Mouse (Mus musculus): ENCODE results near the gene Tifab. TPM values are rescaled to one million over a fixed set of nuclear protein-coding genes. Genes with fewer than 3 reads are reported as not detected.

The Tifab gene
- polyA plus RNA-seq, 1 experiment from 2014 or later = 1.3 TPM

DNA sequence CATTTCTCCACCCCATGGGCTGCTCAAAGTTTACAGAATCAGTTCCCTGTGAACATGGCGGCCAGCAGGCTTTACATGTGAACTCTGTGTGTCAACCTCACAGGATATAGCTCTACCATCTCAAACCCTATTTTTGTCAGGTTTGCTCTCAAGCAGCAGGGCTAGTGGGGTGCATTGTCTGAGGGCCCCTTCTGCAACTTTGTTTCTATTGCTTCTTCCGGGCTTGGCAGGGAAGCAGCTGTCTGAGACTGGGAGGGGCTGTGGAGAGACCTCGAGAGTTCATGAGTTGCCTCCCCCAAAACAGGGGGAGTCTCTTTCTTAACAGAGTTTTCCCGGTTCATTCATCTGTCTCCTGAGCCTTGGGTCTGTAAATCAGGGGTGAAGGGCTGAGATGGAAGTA is 2.8 kb downstream of the Tifab start:
- no peak for ATAC-seq (ENCODE audit: insufficient number of reproducible peaks, insufficient read depth, low FRiP score, low TSS enrichment, low read depth)

DNA sequence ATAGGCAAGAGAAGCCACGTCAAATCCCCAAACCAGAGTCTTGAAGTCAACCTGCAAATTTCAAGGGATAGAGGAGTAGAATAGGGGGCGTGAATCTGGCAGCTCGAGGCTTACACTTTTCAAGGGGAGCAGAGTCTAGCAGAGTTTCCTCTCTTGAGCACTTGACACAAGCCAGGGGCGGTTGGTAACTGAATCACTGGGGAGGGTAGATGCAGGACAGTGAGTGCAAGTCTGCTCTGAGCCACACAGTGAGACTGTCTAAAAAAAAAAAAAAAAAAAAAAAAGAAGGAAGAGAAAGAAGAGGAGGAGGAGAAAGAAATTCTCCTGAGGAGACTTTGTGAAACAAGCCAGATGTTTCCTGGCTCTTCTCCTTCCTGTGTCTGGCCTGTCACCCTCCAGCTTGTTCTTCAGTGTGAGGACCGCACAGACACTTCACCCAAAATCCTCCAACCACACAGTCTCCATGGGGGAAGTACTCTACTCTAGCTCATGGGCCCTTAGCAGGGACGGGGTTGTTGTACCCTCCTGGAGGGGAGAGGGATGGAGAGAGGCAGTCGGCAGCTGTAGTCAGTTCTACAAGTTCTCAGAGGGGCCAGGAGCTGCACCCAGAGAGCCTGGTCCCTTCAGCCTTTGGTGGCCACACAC is 5.7 kb downstream of the Tifab start:
- peak overlapping the region; percentile 66 for H3K27ac ChIP-seq
- no peak overlapping the region for H3K4me3 ChIP-seq (replicated peaks)
- no peaks in the 10 kb centered on the region for H3K27me3 ChIP-seq
- H3K4me2 ChIP-seq = no peak overlapping the region
- H3K9me3 ChIP-seq = no peaks in the 10 kb centered on the region
- no peaks in the 10 kb centered on the region for H3K36me3 ChIP-seq
- 44% methylated on average over 7 of the region's 7 CpGs for WGBS
- ATAC-seq (ENCODE audit: insufficient number of reproducible peaks, insufficient read depth, low FRiP score, low TSS enrichment, low read depth) = no peak
- no peak overlapping the region; the same call in 1 of the 2 replicates for H3K9ac ChIP-seq (replicated peaks)
- H3K4me1 ChIP-seq (replicated peaks) = peaks cover 75% of the 10 kb centered on the region

More for the DNA sequence above, 2.8 kb downstream of the Tifab start:
- no peaks in the 10 kb centered on the region for H3K36me3 ChIP-seq
- H3K4me2 ChIP-seq = no peak overlapping the region
- H3K27ac ChIP-seq = peak overlapping the region; percentile 83
- no peak overlapping the region for H3K9ac ChIP-seq (replicated peaks)
- H3K4me3 ChIP-seq (replicated peaks) = no peak overlapping the region
- 53% methylated on average over 4 of the region's 4 CpGs for WGBS
- H3K9me3 ChIP-seq = no peaks in the 10 kb centered on the region
- H3K27me3 ChIP-seq = no peaks in the 10 kb centered on the region
- H3K4me1 ChIP-seq (replicated peaks) = peaks cover 50% of the 10 kb centered on the region

DNA sequence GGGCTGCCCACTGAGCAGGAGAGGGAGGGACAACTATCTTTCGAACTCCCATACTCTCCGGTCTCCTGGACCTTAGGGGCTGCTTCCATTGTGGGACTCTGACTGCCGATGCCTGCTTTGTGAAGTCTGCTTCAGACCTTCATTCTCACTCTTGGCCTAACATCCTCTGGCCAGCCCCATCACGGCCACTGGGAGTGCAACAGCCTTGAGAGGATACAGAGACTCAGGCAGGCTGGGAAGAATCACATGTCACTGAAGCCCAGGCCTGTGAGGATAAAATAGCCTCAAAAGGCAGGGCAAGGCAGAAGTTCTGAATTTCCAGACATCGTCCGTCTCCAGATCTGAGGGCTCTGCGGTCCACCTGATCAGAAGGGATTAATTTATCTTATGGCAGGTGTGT is 6.6 kb downstream of the Tifab start:
- Histone ChIP-seq H3K27me3 (no peaks in the 10 kb centered on the region), H3K9me3 (no peaks in the 10 kb centered on the region), H3K4me3 (replicated peaks) (no peak overlapping the region), H3K9ac (replicated peaks) (no peak overlapping the region), H3K4me2 (no peak overlapping the region), H3K4me1 (replicated peaks) (peaks cover 83% of the 10 kb centered on the region), H3K27ac (peak overlapping the region; percentile 96; the same call in 1 of the 2 replicates), H3K36me3 (no peaks in the 10 kb centered on the region)
- ATAC-seq (ENCODE audit: insufficient number of reproducible peaks, insufficient read depth, low FRiP score, low TSS enrichment, low read depth) = no peak
- WGBS = 83% methylated on average over 7 of the region's 7 CpGs

GRCm38 (mm10) chr13:56168403-56168781 is 10.3 kb downstream of the Tifab start:
- no peak overlapping the region for H3K4me3 ChIP-seq (replicated peaks)
- peak overlapping the region; percentile 37 for H3K4me2 ChIP-seq
- no peaks in the 10 kb centered on the region for H3K36me3 ChIP-seq
- H3K9me3 ChIP-seq = no peaks in the 10 kb centered on the region
- peaks cover 90% of the 10 kb centered on the region for H3K4me1 ChIP-seq (replicated peaks)
- H3K27ac ChIP-seq = peak overlapping the region; percentile 96
- peak overlapping the region; percentile 31; the same call in 1 of the 2 replicates for H3K9ac ChIP-seq (replicated peaks)
- peak; percentile 58; the same call in 1 of the 2 replicates for ATAC-seq (ENCODE audit: insufficient number of reproducible peaks, insufficient read depth, low FRiP score, low TSS enrichment, low read depth)
- 24% methylated on average over 3 of the region's 3 CpGs for WGBS
- H3K27me3 ChIP-seq = no peaks in the 10 kb centered on the region

- Histone ChIP-seq H3K4me3 (replicated peaks) (no peak overlapping the region), H3K4me1 (replicated peaks) (peaks cover 91% of the 10 kb centered on the region), H3K4me2 (peak overlapping the region; percentile 37), H3K27ac (peak overlapping the region; percentile 96), H3K9ac (replicated peaks) (no peak overlapping the region), H3K27me3 (no peaks in the 10 kb centered on the region), H3K9me3 (no peaks in the 10 kb centered on the region), H3K36me3 (no peaks in the 10 kb centered on the region)
- 11% methylated on average over 13 of the region's 14 CpGs for WGBS
- ATAC-seq (ENCODE audit: insufficient number of reproducible peaks, insufficient read depth, low FRiP score, low TSS enrichment, low read depth) = peak; percentile 61
Measured at GRCm38 (mm10) chr13:56167446-56168402, 11.0 kb downstream of the Tifab start.

DNA sequence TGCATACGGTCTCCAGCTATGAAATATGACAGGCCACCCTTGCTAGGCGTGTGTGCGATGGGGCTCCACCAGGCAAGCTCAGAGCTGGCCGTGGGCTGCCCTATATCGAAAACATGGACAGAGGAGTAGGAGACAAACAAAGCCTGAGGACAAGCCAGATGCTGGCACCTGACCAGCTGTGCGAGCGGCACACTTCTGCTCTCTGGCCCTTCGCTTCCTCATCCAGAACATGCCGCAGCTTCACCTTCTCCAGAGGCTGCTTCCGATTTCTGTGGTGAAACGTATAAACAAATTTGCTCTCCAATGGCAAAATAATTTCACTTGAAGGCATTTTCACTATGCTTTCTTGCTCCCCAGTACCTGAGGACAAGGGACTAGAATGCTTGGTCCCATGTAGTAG is 13.1 kb downstream of the Tifab start:
- no peaks in the 10 kb centered on the region for H3K36me3 ChIP-seq
- no peak for ATAC-seq (ENCODE audit: insufficient number of reproducible peaks, insufficient read depth, low FRiP score, low TSS enrichment, low read depth)
- H3K27me3 ChIP-seq = no peaks in the 10 kb centered on the region
- peaks cover 90% of the 10 kb centered on the region for H3K4me1 ChIP-seq (replicated peaks)
- H3K4me2 ChIP-seq = no peak overlapping the region
- peak overlapping the region; percentile 92 for H3K27ac ChIP-seq
- whole genome bisulfite sequencing = 87% methylated on average over 11 of the region's 11 CpGs
- H3K9ac ChIP-seq (replicated peaks) = no peak overlapping the region
- no peaks in the 10 kb centered on the region for H3K9me3 ChIP-seq
- H3K4me3 ChIP-seq (replicated peaks) = no peak overlapping the region

DNA sequence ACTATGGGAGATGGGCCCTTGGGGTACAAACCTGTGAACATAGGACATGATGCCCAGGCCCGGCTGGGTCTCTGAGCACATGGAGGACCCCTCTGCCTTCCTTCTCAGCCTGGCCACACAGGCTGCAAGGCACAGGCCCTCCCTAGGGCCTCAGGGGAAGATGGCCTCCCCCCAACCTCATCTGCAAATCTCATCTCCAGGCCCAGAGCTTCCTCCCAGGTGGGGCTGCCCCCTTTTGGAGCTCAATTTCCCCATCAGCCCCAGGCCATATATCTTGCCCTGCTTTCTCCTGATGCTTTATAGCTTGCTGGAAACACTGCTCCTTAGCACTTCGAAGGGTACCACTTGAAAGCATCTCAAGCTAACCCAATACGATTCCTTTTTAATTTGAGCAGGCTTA is 14.3 kb downstream of the Tifab start:
- no peaks in the 10 kb centered on the region for H3K27me3 ChIP-seq
- H3K4me3 ChIP-seq (replicated peaks) = no peak overlapping the region
- peak overlapping the region; percentile 4; the same call in 1 of the 2 replicates for H3K4me2 ChIP-seq
- no peaks in the 10 kb centered on the region for H3K36me3 ChIP-seq
- no peak for ATAC-seq (ENCODE audit: insufficient number of reproducible peaks, insufficient read depth, low FRiP score, low TSS enrichment, low read depth)
- WGBS = 25% methylated on average over 3 of the region's 3 CpGs
- H3K4me1 ChIP-seq (replicated peaks) = peaks cover 90% of the 10 kb centered on the region
- H3K9me3 ChIP-seq = no peaks in the 10 kb centered on the region
- H3K9ac ChIP-seq (replicated peaks) = no peak overlapping the region
- peak overlapping the region; percentile 92 for H3K27ac ChIP-seq

DNA sequence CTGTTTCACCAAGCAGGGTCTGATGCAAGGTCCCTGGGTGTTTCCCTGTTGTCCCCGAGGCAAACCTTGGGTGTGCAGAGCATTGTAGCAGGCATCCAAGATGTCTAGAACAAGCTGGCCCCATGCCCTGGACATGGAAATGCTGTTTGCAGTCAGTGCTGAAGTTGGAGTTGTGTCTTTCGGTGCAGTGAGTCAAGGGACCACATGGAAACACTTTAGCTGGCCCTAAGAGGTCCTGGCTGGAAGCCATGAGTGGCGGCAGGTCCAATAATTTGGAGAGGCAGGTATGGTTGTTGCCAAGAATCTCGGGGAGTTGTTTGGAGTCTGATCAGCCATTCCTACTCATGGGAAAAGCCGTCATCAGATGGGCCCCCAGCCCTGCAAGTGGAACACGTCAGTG is 14.9 kb downstream of the Tifab start:
- H3K27ac ChIP-seq = peak overlapping the region; percentile 92
- H3K9me3 ChIP-seq = no peaks in the 10 kb centered on the region
- WGBS = 34% methylated on average over 6 of the region's 6 CpGs
- no peak overlapping the region for H3K9ac ChIP-seq (replicated peaks)
- H3K4me2 ChIP-seq = peak overlapping the region; percentile 4; the same call in 1 of the 2 replicates
- H3K36me3 ChIP-seq = no peaks in the 10 kb centered on the region
- H3K4me1 ChIP-seq (replicated peaks) = peaks cover 90% of the 10 kb centered on the region
- H3K27me3 ChIP-seq = no peaks in the 10 kb centered on the region
- no peak overlapping the region for H3K4me3 ChIP-seq (replicated peaks)
- no peak for ATAC-seq (ENCODE audit: insufficient number of reproducible peaks, insufficient read depth, low FRiP score, low TSS enrichment, low read depth)

GRCm38 (mm10) chr13:56162859-56163258 is 15.8 kb downstream of the Tifab start:
- Histone ChIP-seq H3K4me3 (replicated peaks) (no peak overlapping the region), H3K4me1 (replicated peaks) (peaks cover 90% of the 10 kb centered on the region), H3K36me3 (no peaks in the 10 kb centered on the region), H3K9me3 (no peaks in the 10 kb centered on the region), H3K4me2 (no peak overlapping the region), H3K27ac (peak overlapping the region; percentile 92), H3K27me3 (no peaks in the 10 kb centered on the region), H3K9ac (replicated peaks) (no peak overlapping the region)
- WGBS = 66% methylated on average over 6 of the region's 6 CpGs
- no peak for ATAC-seq (ENCODE audit: insufficient number of reproducible peaks, insufficient read depth, low FRiP score, low TSS enrichment, low read depth)

- H3K9ac ChIP-seq (replicated peaks) = no peak overlapping the region; the same call in 1 of the 2 replicates
- WGBS = 2% methylated on average over 17 of the region's 17 CpGs
- H3K9me3 ChIP-seq = no peaks in the 10 kb centered on the region
- peaks cover 96% of the 10 kb centered on the region for H3K4me1 ChIP-seq (replicated peaks)
- H3K4me3 ChIP-seq (replicated peaks) = no peak overlapping the region
- H3K27me3 ChIP-seq = no peaks in the 10 kb centered on the region
- peak; percentile 61 for ATAC-seq (ENCODE audit: insufficient number of reproducible peaks, insufficient read depth, low FRiP score, low TSS enrichment, low read depth)
- peak overlapping the region; percentile 95 for H3K27ac ChIP-seq
- H3K36me3 ChIP-seq = no peaks in the 10 kb centered on the region
- H3K4me2 ChIP-seq = peak overlapping the region; percentile 51
Measured at GRCm38 (mm10) chr13:56159614-56160363, 18.9 kb downstream of the Tifab start.
